Mouse (Mus musculus): ENCODE measurements around the gene Helz. TPM values are rescaled to one million over a fixed set of nuclear protein-coding genes. Genes with fewer than 3 reads are reported as not detected.
A peak's percentile ranks its signal among the peaks of the same experiment; 100 is the strongest.

Gene Helz
- polyA plus RNA-seq, 1 experiment from 2014 or later: 3.3 TPM

- H3K27ac ChIP-seq (ENCODE audit: low read depth): no peak overlapping the region
- H3K27me3 ChIP-seq (ENCODE audit: insufficient read depth, low read length): no peaks in the 10 kb centered on the region
- H3K36me3 ChIP-seq (replicated peaks; ENCODE audit: insufficient read depth, low read length): no peaks in the 10 kb centered on the region
- peak overlapping the region; percentile 7; the same call in 1 of the 2 replicates for H3K4me2 ChIP-seq (ENCODE audit: low read depth, low read length)
- DNase-seq (no peak), ATAC-seq (peak; percentile 38; the same call in 1 of the 2 replicates)
- H3K9me3 ChIP-seq (ENCODE audit: low read length): no peaks in the 10 kb centered on the region
- no peak overlapping the region for H3K4me3 ChIP-seq (ENCODE audit: low read depth, low read length)
- TF ChIP-seq EP300 (IDR thresholded peaks at IDR 0.05; ENCODE audit: low read depth): no peak
- no peak for TF ChIP-seq CTCF (IDR thresholded peaks at IDR 0.05; ENCODE audit: low read depth)
- 45% methylated on average over 27 of the region's 27 CpGs for WGBS (ENCODE audit: insufficient replicate concordance)
- no peak overlapping the region; the same call in 1 of the 2 replicates for H3K9ac ChIP-seq (replicated peaks)
- peaks cover 12% of the 10 kb centered on the region; the same call in 1 of the 2 replicates for H3K4me1 ChIP-seq (ENCODE audit: insufficient read depth)
These were observed 155.8 kb downstream of the Helz start for GRCm38 (mm10) chr11:107703272-107704134.

- TF ChIP-seq CTCF (IDR thresholded peaks at IDR 0.05; ENCODE audit: low read depth): no peak
- TF ChIP-seq EP300 (IDR thresholded peaks at IDR 0.05; ENCODE audit: low read depth): no peak
- Histone ChIP-seq H3K27me3 (ENCODE audit: insufficient read depth, low read length) (no peaks in the 10 kb centered on the region), H3K9ac (replicated peaks) (no peak overlapping the region), H3K36me3 (replicated peaks; ENCODE audit: insufficient read depth, low read length) (no peaks in the 10 kb centered on the region), H3K4me3 (ENCODE audit: low read depth, low read length) (no peak overlapping the region), H3K4me1 (ENCODE audit: insufficient read depth) (peaks cover 12% of the 10 kb centered on the region; the same call in 1 of the 2 replicates), H3K4me2 (ENCODE audit: low read depth, low read length) (no peak overlapping the region), H3K27ac (ENCODE audit: low read depth) (no peak overlapping the region), H3K9me3 (ENCODE audit: low read length) (no peaks in the 10 kb centered on the region)
- 87% methylated on average over 6 of the region's 6 CpGs for WGBS (ENCODE audit: insufficient replicate concordance)
- ATAC-seq: no peak
- DNase-seq: no peak
These were observed 157.3 kb downstream of the Helz start for GRCm38 (mm10) chr11:107705060-107705459.

DNA sequence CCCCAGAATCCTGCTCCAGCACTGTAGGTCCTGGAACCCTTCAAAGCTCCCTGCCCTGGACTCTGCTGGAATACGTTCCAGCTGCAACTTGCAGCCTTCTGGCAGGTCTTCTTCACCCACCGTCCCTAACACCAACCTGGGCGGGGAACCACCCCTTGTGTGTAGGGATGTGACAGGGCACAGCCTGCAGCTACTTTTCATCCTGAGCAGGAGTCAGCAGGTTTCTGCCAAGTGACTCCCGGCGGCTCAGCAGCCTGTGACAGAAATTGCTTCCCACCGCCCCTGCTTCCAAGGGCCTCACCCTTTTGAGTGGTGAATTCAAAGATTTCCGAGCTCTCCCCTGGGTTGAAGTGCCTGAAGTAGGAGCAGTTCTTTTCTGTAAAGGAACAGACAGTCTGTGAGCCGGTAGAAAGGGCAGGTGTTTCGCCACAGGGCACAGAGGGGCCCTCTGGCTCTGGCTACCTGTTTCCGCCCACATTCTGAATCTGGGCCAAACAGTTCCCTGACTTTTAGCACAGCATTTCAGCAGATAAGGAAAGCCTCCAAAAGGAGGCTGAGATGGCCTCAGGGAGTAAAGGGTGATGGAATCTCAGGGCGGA lies 157.8 kb downstream of the Helz start:
- Histone ChIP-seq H3K4me2 (ENCODE audit: low read depth, low read length) (no peak overlapping the region), H3K4me1 (ENCODE audit: insufficient read depth) (peaks cover 12% of the 10 kb centered on the region; the same call in 1 of the 2 replicates), H3K9me3 (ENCODE audit: low read length) (no peaks in the 10 kb centered on the region), H3K36me3 (replicated peaks; ENCODE audit: insufficient read depth, low read length) (no peaks in the 10 kb centered on the region), H3K9ac (replicated peaks) (no peak overlapping the region), H3K27me3 (ENCODE audit: insufficient read depth, low read length) (no peaks in the 10 kb centered on the region), H3K27ac (ENCODE audit: low read depth) (no peak overlapping the region), H3K4me3 (ENCODE audit: low read depth, low read length) (no peak overlapping the region)
- DNase-seq (peak; percentile 60), ATAC-seq (peak; percentile 72)
- WGBS (ENCODE audit: insufficient replicate concordance): 64% methylated on average over 11 of the region's 11 CpGs
- TF ChIP-seq CTCF (IDR thresholded peaks at IDR 0.05; ENCODE audit: low read depth) (no peak), EP300 (IDR thresholded peaks at IDR 0.05; ENCODE audit: low read depth) (no peak)

- TF ChIP-seq EP300 (IDR thresholded peaks at IDR 0.05; ENCODE audit: low read depth) (no peak), CTCF (IDR thresholded peaks at IDR 0.05; ENCODE audit: low read depth) (no peak)
- Histone ChIP-seq H3K4me1 (ENCODE audit: insufficient read depth) (peaks cover 12% of the 10 kb centered on the region; the same call in 1 of the 2 replicates), H3K4me2 (ENCODE audit: low read depth, low read length) (no peak overlapping the region), H3K27ac (ENCODE audit: low read depth) (no peak overlapping the region), H3K9me3 (ENCODE audit: low read length) (no peaks in the 10 kb centered on the region), H3K4me3 (ENCODE audit: low read depth, low read length) (no peak overlapping the region), H3K36me3 (replicated peaks; ENCODE audit: insufficient read depth, low read length) (no peaks in the 10 kb centered on the region), H3K27me3 (ENCODE audit: insufficient read depth, low read length) (no peaks in the 10 kb centered on the region), H3K9ac (replicated peaks) (no peak overlapping the region)
- DNase-seq (no peak), ATAC-seq (no peak)
- 79% methylated on average over 20 of the region's 20 CpGs for WGBS (ENCODE audit: insufficient replicate concordance)
These were observed 160.3 kb downstream of the Helz start for GRCm38 (mm10) chr11:107707897-107708610.

GRCm38 (mm10) chr11:107710379-107710778 lies 162.6 kb downstream of the Helz start:
- H3K4me3 ChIP-seq (ENCODE audit: low read depth, low read length): no peak overlapping the region
- H3K27ac ChIP-seq (ENCODE audit: low read depth): no peak overlapping the region
- ATAC-seq (no peak), DNase-seq (no peak)
- TF ChIP-seq CTCF (IDR thresholded peaks at IDR 0.05; ENCODE audit: low read depth) (no peak), EP300 (IDR thresholded peaks at IDR 0.05; ENCODE audit: low read depth) (no peak)
- peaks cover 3% of the 10 kb centered on the region; the same call in 1 of the 2 replicates for H3K4me1 ChIP-seq (ENCODE audit: insufficient read depth)
- H3K9ac ChIP-seq (replicated peaks): no peak overlapping the region
- no peaks in the 10 kb centered on the region for H3K9me3 ChIP-seq (ENCODE audit: low read length)
- no peaks in the 10 kb centered on the region for H3K36me3 ChIP-seq (replicated peaks; ENCODE audit: insufficient read depth, low read length)
- 52% methylated on average over 3 of the region's 3 CpGs for WGBS (ENCODE audit: insufficient replicate concordance)
- H3K4me2 ChIP-seq (ENCODE audit: low read depth, low read length): no peak overlapping the region
- no peaks in the 10 kb centered on the region for H3K27me3 ChIP-seq (ENCODE audit: insufficient read depth, low read length)

- no peaks in the 10 kb centered on the region for H3K27me3 ChIP-seq (ENCODE audit: insufficient read depth, low read length)
- H3K4me3 ChIP-seq (ENCODE audit: low read depth, low read length): no peak overlapping the region
- H3K9ac ChIP-seq (replicated peaks): no peak overlapping the region
- WGBS (ENCODE audit: insufficient replicate concordance): 81% methylated on average over 7 of the region's 7 CpGs
- no peak overlapping the region for H3K27ac ChIP-seq (ENCODE audit: low read depth)
- no peaks in the 10 kb centered on the region for H3K9me3 ChIP-seq (ENCODE audit: low read length)
- H3K36me3 ChIP-seq (replicated peaks; ENCODE audit: insufficient read depth, low read length): no peaks in the 10 kb centered on the region
- TF ChIP-seq CTCF (IDR thresholded peaks at IDR 0.05; ENCODE audit: low read depth) (no peak), EP300 (IDR thresholded peaks at IDR 0.05; ENCODE audit: low read depth) (no peak)
- no peak overlapping the region for H3K4me2 ChIP-seq (ENCODE audit: low read depth, low read length)
- DNase-seq (no peak), ATAC-seq (no peak)
- H3K4me1 ChIP-seq (ENCODE audit: insufficient read depth): no peaks in the 10 kb centered on the region
These were observed 166.6 kb downstream of the Helz start for GRCm38 (mm10) chr11:107714368-107714767.
